Mouse (Mus musculus) kidney, embryonic 14.5 days (tissue): ENCODE results near the gene Sun1. TPM values are rescaled to one million over a fixed set of nuclear protein-coding genes. Genes with fewer than 3 reads are reported as not detected.

ENCODE experiments used
- ATAC-seq: fragments of 200-750 bp; cut with Nextera tagmentation; 2 replicates; pipeline ENCODE4 v1.8.0; 2017; ENCODE audit warnings: moderate number of reproducible peaks, mild to moderate bottlenecking, moderate TSS enrichment, moderate library complexity; ENCODE audit not compliant: low FRiP score, low TSS enrichment
- H3K27ac ChIP-seq: fragments of 300-500 bp; sonication (generic); 2 replicates; pipeline ENCODE4 v1.5.1; 2014; ENCODE audit warnings: low read depth, mild to moderate bottlenecking, low read length, moderate library complexity, mixed read lengths
- H3K27me3 ChIP-seq: fragments of 300-500 bp; sonication (generic); 2 replicates; pipeline ENCODE4 v1.6.1; 2014; ENCODE audit warnings: mild to moderate bottlenecking, low read length; ENCODE audit not compliant: control insufficient read depth, insufficient read depth
- H3K36me3 ChIP-seq: fragments of 300-500 bp; sonication (generic); 2 replicates; pipeline ENCODE4 v1.6.1; 2014; ENCODE audit warnings: low read length, mixed read lengths; ENCODE audit not compliant: control insufficient read depth, insufficient read depth
- H3K4me1 ChIP-seq: fragments of 300-500 bp; sonication (generic); 2 replicates; pipeline ENCODE4 v1.6.1; 2014; ENCODE audit warnings: low read length, mixed read lengths; ENCODE audit not compliant: control insufficient read depth, insufficient read depth
- H3K4me2 ChIP-seq: fragments of 300-500 bp; sonication (generic); replicated peaks from 2 replicates; pipeline ENCODE4 v1.6.1; 2014; ENCODE audit warnings: low read depth, mild to moderate bottlenecking, low read length
- H3K4me3 ChIP-seq: fragments of 300-500 bp; sonication (generic); 2 replicates; pipeline ENCODE4 v1.5.1; 2014; ENCODE audit warnings: mild to moderate bottlenecking, low read length
- H3K9ac ChIP-seq: fragments of 300-500 bp; sonication (generic); 2 replicates; pipeline ENCODE4 v1.6.1; 2014; ENCODE audit warnings: low read depth, mild to moderate bottlenecking, low read length, moderate library complexity
- H3K9me3 ChIP-seq: fragments of 300-500 bp; sonication (generic); 2 replicates; pipeline ENCODE4 v1.6.1; 2016; ENCODE audit warnings: low read length; ENCODE audit not compliant: control insufficient read depth
- WGBS: fragments of 180-500 bp; shearing (Covaris S2); extraction: QIAGEN DNeasy Blood & Tissue Kit; methylation state at CpG from one replicate; pipeline ENCODE4 v1.1.7; 2014; 5-methylcytosine and 5-hydroxymethylcytosine counted together
- polyA plus RNA-seq: library from polyadenylated mRNA; unstranded; fragments of >200 nt; fragmentation: Nextera tagmentation; extraction: Ambion mirVana; gene quantifications from 2 replicates; pipeline ENCODE4 v1.2.1, GENCODE M21; 2014

Gene Sun1
- polyA plus RNA-seq, 1 experiment from 2014 or later, result 59.5 TPM

DNA sequence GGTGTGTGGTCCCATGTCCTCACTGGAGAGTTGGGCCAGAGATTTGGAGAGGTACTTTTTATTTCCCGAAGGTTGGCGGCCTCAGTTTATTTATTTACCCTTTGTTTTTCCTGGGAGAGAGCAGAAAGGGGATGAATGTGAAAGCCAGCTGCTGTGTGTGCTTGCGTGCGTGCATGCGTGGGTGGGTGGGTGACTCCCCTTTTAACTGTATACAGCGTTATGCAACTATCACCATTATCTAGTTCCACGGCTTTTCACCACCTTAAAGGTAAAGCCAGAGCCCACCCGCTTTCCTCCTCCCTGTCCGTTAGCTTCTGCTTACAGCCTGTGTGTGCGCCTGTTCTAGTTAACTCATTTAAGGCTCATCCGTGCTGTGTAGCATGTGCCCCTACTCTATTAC lies 1.7 kb downstream of the Sun1 start:
- WGBS, result 61% methylated on average over 11 of the region's 11 CpGs

DNA sequence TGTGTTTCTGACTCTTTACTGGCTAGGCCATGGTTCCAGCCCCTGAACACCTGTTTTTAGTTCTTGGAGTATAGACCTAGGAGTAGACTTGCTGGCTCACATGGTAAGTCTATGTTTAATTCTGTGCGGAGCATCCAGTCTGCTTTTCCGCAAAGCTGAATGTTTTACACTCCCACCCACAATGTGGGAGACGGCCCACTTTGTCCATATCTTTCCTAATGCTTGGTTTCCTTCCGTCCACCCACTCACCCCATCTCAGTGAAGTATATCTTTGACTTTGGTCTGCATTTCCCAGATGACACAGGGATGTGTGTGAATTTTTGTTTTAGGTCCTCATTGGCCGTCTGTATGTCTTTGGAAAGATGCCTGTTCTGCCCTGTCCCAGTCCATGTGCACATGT lies 2.9 kb downstream of the Sun1 start:
- H3K9ac ChIP-seq, result no peak overlapping the region
- no peaks in the 10 kb centered on the region for H3K36me3 ChIP-seq
- no peak for ATAC-seq
- peaks cover 22% of the 10 kb centered on the region for H3K4me1 ChIP-seq
- H3K27me3 ChIP-seq, result no peaks in the 10 kb centered on the region
- H3K27ac ChIP-seq, result no peak overlapping the region
- no peak overlapping the region for H3K4me2 ChIP-seq
- no peaks in the 10 kb centered on the region for H3K9me3 ChIP-seq
- 86% methylated on average over 5 of the region's 5 CpGs for WGBS
- no peak overlapping the region for H3K4me3 ChIP-seq

More for the DNA sequence above, 1.7 kb downstream of the Sun1 start:
- ATAC-seq, result no peak
- Histone ChIP-seq H3K27ac (no peak overlapping the region), H3K9ac (no peak overlapping the region), H3K27me3 (no peaks in the 10 kb centered on the region), H3K36me3 (no peaks in the 10 kb centered on the region), H3K4me3 (peak overlapping the region; percentile 64), H3K9me3 (no peaks in the 10 kb centered on the region), H3K4me1 (peaks cover 22% of the 10 kb centered on the region), H3K4me2 (peak overlapping the region; percentile 59)

DNA sequence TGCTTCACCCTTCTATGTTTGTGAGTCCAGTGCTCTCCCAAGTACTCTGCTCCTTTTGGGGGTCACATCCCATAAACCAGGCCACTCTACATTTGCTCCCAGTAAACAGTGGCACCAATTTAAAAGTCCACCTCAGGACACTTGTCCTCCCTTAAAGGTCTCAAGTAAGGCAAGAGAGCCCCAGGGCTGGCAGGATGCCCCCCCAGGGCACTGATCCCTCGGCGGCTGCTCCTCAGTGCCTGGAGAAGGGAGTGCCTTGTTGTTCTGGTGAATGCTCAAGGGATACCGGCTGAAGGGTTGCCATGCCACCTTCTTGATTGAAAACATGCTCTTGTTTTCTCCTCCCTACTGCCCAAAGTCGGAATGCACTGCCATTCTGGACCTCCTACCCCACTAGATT lies 5.6 kb downstream of the Sun1 start:
- Histone ChIP-seq H3K36me3 (peaks cover 14% of the 10 kb centered on the region; the same call in 1 of the 2 replicates), H3K27ac (no peak overlapping the region), H3K27me3 (no peaks in the 10 kb centered on the region), H3K4me3 (no peak overlapping the region), H3K4me2 (no peak overlapping the region), H3K9me3 (no peaks in the 10 kb centered on the region), H3K9ac (no peak overlapping the region), H3K4me1 (peaks cover 17% of the 10 kb centered on the region)
- WGBS, result 62% methylated on average over 4 of the region's 4 CpGs
- ATAC-seq, result no peak

DNA sequence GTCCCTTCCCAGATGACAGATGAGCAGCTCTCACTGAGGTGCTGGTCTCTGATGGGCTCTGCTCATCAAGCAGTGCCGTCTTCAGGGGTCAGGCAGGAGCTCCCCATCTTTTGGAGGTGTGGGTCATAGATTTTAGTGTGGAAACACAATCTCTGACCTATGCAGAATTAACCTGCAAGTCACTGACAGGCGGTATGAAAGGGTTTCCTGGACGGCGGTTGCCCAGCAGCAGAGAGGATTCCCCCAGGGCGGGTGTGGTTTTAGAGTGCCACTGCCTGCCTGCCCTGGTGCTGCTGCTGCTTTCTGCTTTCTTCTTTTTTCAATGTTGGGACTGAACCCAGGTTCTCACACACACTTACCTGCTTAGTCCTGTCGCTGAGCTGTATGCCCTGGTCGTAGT lies 6.1 kb downstream of the Sun1 start:
- peaks cover 14% of the 10 kb centered on the region; the same call in 1 of the 2 replicates for H3K36me3 ChIP-seq
- 70% methylated on average over 7 of the region's 7 CpGs for WGBS
- no peak overlapping the region for H3K9ac ChIP-seq
- H3K4me2 ChIP-seq, result no peak overlapping the region
- ATAC-seq, result no peak
- no peak overlapping the region for H3K4me3 ChIP-seq
- H3K9me3 ChIP-seq, result no peaks in the 10 kb centered on the region
- H3K4me1 ChIP-seq, result peaks cover 13% of the 10 kb centered on the region
- no peak overlapping the region for H3K27ac ChIP-seq
- no peaks in the 10 kb centered on the region for H3K27me3 ChIP-seq

- H3K9me3 ChIP-seq, result no peaks in the 10 kb centered on the region
- ATAC-seq, result no peak
- no peaks in the 10 kb centered on the region for H3K27me3 ChIP-seq
- 0 out of 2 replicates have a peak, but pooled peaks cover 3% of the 10 kb centered on the region for H3K4me1 ChIP-seq
- no peak overlapping the region for H3K4me3 ChIP-seq
- peaks cover 14% of the 10 kb centered on the region; the same call in 1 of the 2 replicates for H3K36me3 ChIP-seq
- no peak overlapping the region for H3K27ac ChIP-seq
- H3K9ac ChIP-seq, result no peak overlapping the region
- no peak overlapping the region for H3K4me2 ChIP-seq
These were observed 7.7 kb downstream of the Sun1 start for GRCm38 (mm10) chr5:139208183-139208582.

DNA sequence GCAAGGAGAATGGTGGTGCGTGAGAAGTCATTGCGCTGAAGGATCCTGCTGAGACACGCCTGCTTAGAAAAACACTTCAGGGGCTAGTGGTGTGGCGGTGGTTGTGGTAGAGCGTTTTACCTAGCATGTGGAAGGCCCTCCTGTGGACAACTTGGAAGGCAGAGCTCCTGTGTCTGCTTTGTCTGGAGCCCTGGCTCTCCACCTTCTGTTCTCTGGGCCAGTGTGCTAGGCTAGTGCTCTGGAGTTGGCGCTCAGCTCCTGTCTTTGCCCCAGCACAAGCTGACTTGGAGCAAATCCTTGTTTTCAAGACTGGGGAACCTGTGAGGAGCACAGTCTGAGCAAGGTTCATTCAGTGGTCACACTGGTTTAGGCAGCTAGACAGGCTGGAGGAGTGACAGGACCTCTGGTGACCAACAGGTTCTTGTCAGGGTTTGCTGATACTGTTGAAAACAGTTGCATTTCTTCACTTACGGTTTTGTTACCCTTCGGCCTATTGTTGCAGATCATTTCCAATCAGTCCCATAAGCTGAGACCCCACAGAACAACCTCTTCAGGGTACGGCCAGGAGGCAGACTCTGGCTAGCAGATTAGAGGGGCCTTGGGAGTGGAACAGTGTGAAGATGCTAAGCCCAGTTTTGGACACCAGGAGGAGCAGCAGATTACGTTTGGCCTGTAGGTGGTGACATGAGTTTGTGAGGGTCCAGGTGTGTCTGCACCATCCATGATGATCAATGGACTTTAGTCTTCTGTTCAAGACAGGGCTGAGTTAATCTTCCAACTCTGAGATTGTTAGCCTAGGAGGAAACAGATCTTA lies 8.6 kb downstream of the Sun1 start:
- Histone ChIP-seq H3K27ac (no peak overlapping the region), H3K9me3 (no peaks in the 10 kb centered on the region), H3K4me2 (no peak overlapping the region), H3K27me3 (no peaks in the 10 kb centered on the region), H3K4me3 (no peak overlapping the region), H3K4me1 (0 out of 2 replicates have a peak, but pooled peaks cover 3% of the 10 kb centered on the region), H3K36me3 (peaks cover 14% of the 10 kb centered on the region; the same call in 1 of the 2 replicates), H3K9ac (no peak overlapping the region)
- ATAC-seq, result no peak
- WGBS, result 90% methylated on average over 10 of the region's 10 CpGs

GRCm38 (mm10) chr5:139209685-139210026 lies 9.2 kb downstream of the Sun1 start:
- Histone ChIP-seq H3K4me3 (no peak overlapping the region), H3K27ac (no peak overlapping the region), H3K4me1 (0 out of 2 replicates have a peak, but pooled peaks cover 3% of the 10 kb centered on the region), H3K9me3 (no peaks in the 10 kb centered on the region), H3K36me3 (peaks cover 14% of the 10 kb centered on the region; the same call in 1 of the 2 replicates), H3K9ac (no peak overlapping the region), H3K4me2 (no peak overlapping the region), H3K27me3 (no peaks in the 10 kb centered on the region)
- WGBS, result 96% methylated on average over 7 of the region's 7 CpGs
- no peak for ATAC-seq

DNA sequence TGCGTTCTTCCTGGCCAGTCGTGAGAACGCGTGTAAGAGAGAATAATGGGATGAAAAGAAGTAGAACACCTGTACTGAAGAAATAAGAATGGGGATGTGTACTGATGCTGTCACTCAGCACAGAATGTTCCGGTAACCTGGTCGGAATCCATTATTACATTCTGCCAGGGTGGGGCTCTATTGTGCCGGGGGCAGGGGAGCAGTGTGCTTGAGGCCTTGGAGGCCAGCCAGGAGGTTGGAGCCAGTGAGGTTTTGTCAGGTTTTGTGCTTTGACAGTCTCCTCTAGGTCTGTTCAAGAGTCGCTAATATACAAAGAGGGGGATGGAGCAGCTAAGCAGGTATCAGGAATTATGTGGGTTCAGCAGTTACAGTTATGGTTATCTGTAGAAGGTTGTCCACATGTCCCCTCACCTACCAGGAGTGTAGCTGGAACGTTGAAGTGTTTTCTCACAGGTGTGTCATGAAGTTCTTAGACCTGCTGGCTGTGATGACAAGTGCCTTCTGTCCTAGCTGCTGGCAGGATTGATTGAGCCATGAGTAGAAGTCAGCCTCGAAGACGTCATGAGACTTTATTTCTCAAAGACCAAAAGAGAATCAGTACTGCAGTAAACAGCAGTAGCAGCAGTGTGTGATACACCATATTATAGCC lies 11.4 kb downstream of the Sun1 start:
- H3K4me3 ChIP-seq, result no peak overlapping the region
- no peak for ATAC-seq
- H3K9me3 ChIP-seq, result no peaks in the 10 kb centered on the region
- no peaks in the 10 kb centered on the region for H3K4me1 ChIP-seq
- H3K36me3 ChIP-seq, result peaks cover 28% of the 10 kb centered on the region
- no peak overlapping the region for H3K27ac ChIP-seq
- H3K27me3 ChIP-seq, result no peaks in the 10 kb centered on the region
- no peak overlapping the region for H3K4me2 ChIP-seq
- 94% methylated on average over 11 of the region's 11 CpGs for WGBS
- no peak overlapping the region for H3K9ac ChIP-seq

GRCm38 (mm10) chr5:139214298-139214697 lies 13.9 kb downstream of the Sun1 start:
- Histone ChIP-seq H3K36me3 (peaks cover 24% of the 10 kb centered on the region), H3K4me1 (no peaks in the 10 kb centered on the region), H3K9me3 (no peaks in the 10 kb centered on the region), H3K27me3 (no peaks in the 10 kb centered on the region), H3K4me3 (no peak overlapping the region), H3K4me2 (no peak overlapping the region), H3K9ac (no peak overlapping the region), H3K27ac (no peak overlapping the region)
- no peak for ATAC-seq
